Mouse (Mus musculus) myocyte (in vitro differentiated cells): ENCODE results near the gene Fbxw8.

Experiments used
- MAX ChIP-seq: IDR thresholded peaks from one replicate; pipeline ENCODE4 v1.6.1; 2011; ENCODE audit warnings: low read depth, mild to moderate bottlenecking, control low read depth
- MYOD1 ChIP-seq, 3 experiments: IDR thresholded peaks; one replicate each; pipeline ENCODE4 v1.6.1; 2011; ENCODE audit warnings: control low read depth in 2 of 3, low read depth in 2 of 3, mild to moderate bottlenecking in 2 of 3, moderate library complexity in 1 of 3; ENCODE audit not compliant: insufficient read length in 2 of 3, control insufficient read depth in 1 of 3
- POLR2A ChIP-seq: IDR thresholded peaks from one replicate; pipeline ENCODE4 v1.6.1; 2011; ENCODE audit warnings: low read depth, mild to moderate bottlenecking, control low read depth, moderate library complexity; ENCODE audit not compliant: insufficient read length
- POLR2AphosphoS2 ChIP-seq: IDR thresholded peaks from one replicate; pipeline ENCODE4 v1.6.1; 2011; ENCODE audit warnings: low read depth, control low read depth; ENCODE audit not compliant: insufficient read length
- TCF12 ChIP-seq: IDR thresholded peaks from one replicate; pipeline ENCODE4 v1.6.1; 2011; ENCODE audit warnings: mild to moderate bottlenecking, control low read depth; ENCODE audit not compliant: poor library complexity, insufficient read depth, severe bottlenecking
- TCF3 ChIP-seq: IDR thresholded peaks from one replicate; pipeline ENCODE4 v1.6.1; 2011; ENCODE audit warnings: low read depth, control low read depth; ENCODE audit not compliant: insufficient read length
- USF1 ChIP-seq: IDR thresholded peaks from one replicate; pipeline ENCODE4 v1.6.1; 2011; ENCODE audit warnings: low read depth, mild to moderate bottlenecking, control low read depth, moderate library complexity

DNA sequence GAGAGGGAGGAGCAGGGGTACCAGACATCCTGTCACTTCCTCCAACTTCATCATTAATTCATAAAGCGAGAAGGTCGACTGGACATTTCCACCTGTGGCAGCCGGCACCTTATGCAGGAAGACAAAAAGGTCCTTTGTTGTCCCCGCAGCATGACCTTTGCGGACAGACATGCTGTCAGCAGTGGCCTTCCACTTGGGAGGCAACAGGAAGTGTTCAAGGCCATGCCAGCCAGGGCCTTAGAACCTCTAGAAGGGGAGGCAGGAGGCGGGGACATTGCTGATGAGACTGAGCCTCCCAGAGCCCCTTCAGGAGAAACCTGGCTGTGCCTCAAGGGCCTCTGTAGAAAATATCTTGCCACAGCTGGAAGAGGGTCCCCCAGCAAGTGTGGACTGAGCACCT is 121.5 kb downstream of the Fbxw8 start:
- TF ChIP-seq POLR2A, result no peak
- TF ChIP-seq MAX, result no peak
- no peak for TF ChIP-seq TCF3
- no peak for TF ChIP-seq MYOD1 (IDR thresholded peaks at IDR 0.05; ENCODE audit: control insufficient read depth in 1 of 3, insufficient read length in 2 of 3, low read depth in 2 of 3)
- TF ChIP-seq USF1, result no peak
- no peak for TF ChIP-seq TCF12
- TF ChIP-seq POLR2AphosphoS2, result no peak
